Mouse (Mus musculus): ENCODE results near the gene Sec13. TPM values are rescaled to one million over a fixed set of nuclear protein-coding genes. Genes with fewer than 3 reads are reported as not detected.
"Not testable (repeated sequence)": the region's sequence is repeated elsewhere in the genome, so short reads cannot be mapped to it uniquely, and the experiment has no call there.

The Sec13 gene
- polyA plus RNA-seq, 1 experiment from 2014 or later, result 216 TPM

- WGBS, result 47% methylated on average over 1 of the region's 1 CpGs
- DNase-seq (ENCODE audit: low spot score), result no peak
These were observed 25.7 kb downstream of the Sec13 start for GRCm38 (mm10) chr6:113714797-113715196.

GRCm38 (mm10) chr6:113714276-113714675 lies 26.3 kb downstream of the Sec13 start:
- ATAC-seq (replicated peaks; ENCODE audit: low FRiP score, low read depth) (no peak), DNase-seq (ENCODE audit: low spot score) (no peak)
- Histone ChIP-seq H3K27me3 (ENCODE audit: insufficient read depth, low read length) (no peaks in the 10 kb centered on the region), H3K4me2 (ENCODE audit: low read length) (no peak overlapping the region), H3K36me3 (ENCODE audit: insufficient read depth, low read length) (peaks cover 59% of the 10 kb centered on the region), H3K9me3 (replicated peaks; ENCODE audit: low read length) (no peaks in the 10 kb centered on the region), H3K4me3 (replicated peaks; ENCODE audit: low read depth, low read length) (no peak overlapping the region), H3K27ac (no peak overlapping the region), H3K9ac (ENCODE audit: low read depth, low read length) (no peak overlapping the region), H3K4me1 (replicated peaks; ENCODE audit: insufficient read depth, low read length) (no peaks in the 10 kb centered on the region)
- no peak for TF ChIP-seq CTCF (IDR thresholded peaks at IDR 0.05; ENCODE audit: low read depth)
- 98% methylated on average over 2 of the region's 2 CpGs for WGBS

More at GRCm38 (mm10) chr6:113714797-113715196, 25.7 kb downstream of the Sec13 start:
- Histone ChIP-seq H3K27me3 (ENCODE audit: insufficient read depth, low read length) (no peaks in the 10 kb centered on the region), H3K27ac (no peak overlapping the region), H3K9ac (ENCODE audit: low read depth, low read length) (no peak overlapping the region), H3K4me2 (ENCODE audit: low read length) (no peak overlapping the region), H3K9me3 (replicated peaks; ENCODE audit: low read length) (no peaks in the 10 kb centered on the region), H3K36me3 (ENCODE audit: insufficient read depth, low read length) (peaks cover 56% of the 10 kb centered on the region), H3K4me1 (replicated peaks; ENCODE audit: insufficient read depth, low read length) (no peaks in the 10 kb centered on the region), H3K4me3 (replicated peaks; ENCODE audit: low read depth, low read length) (no peak overlapping the region)
- TF ChIP-seq CTCF (IDR thresholded peaks at IDR 0.05; ENCODE audit: low read depth), result no peak
- ATAC-seq (replicated peaks; ENCODE audit: low FRiP score, low read depth), result no peak

- ATAC-seq (replicated peaks; ENCODE audit: low FRiP score, low read depth); H3K4me3 ChIP-seq (replicated peaks; ENCODE audit: low read depth, low read length); H3K27ac ChIP-seq; DNase-seq (ENCODE audit: low spot score); H3K4me2 ChIP-seq (ENCODE audit: low read length); H3K9ac ChIP-seq (ENCODE audit: low read depth, low read length); H3K4me1 ChIP-seq (replicated peaks; ENCODE audit: insufficient read depth, low read length); H3K9me3 ChIP-seq (replicated peaks; ENCODE audit: low read length); H3K27me3 ChIP-seq (ENCODE audit: insufficient read depth, low read length): not testable (repeated sequence)
- 89% methylated on average over 5 of the region's 5 CpGs for WGBS
- H3K36me3 ChIP-seq (ENCODE audit: insufficient read depth, low read length), result peaks cover 63% of the 10 kb centered on the region
These were observed 27.2 kb downstream of the Sec13 start for GRCm38 (mm10) chr6:113713389-113713788.

- H3K4me1 ChIP-seq (replicated peaks; ENCODE audit: insufficient read depth, low read length), result no peaks in the 10 kb centered on the region
- DNase-seq (ENCODE audit: low spot score) (no peak), ATAC-seq (replicated peaks; ENCODE audit: low FRiP score, low read depth) (no peak)
- no peak overlapping the region for H3K4me2 ChIP-seq (ENCODE audit: low read length)
- no peak overlapping the region for H3K4me3 ChIP-seq (replicated peaks; ENCODE audit: low read depth, low read length)
- no peaks in the 10 kb centered on the region for H3K9me3 ChIP-seq (replicated peaks; ENCODE audit: low read length)
- no peak for TF ChIP-seq CTCF (IDR thresholded peaks at IDR 0.05; ENCODE audit: low read depth)
- no peaks in the 10 kb centered on the region for H3K27me3 ChIP-seq (ENCODE audit: insufficient read depth, low read length)
- H3K9ac ChIP-seq (ENCODE audit: low read depth, low read length), result no peak overlapping the region
- H3K36me3 ChIP-seq (ENCODE audit: insufficient read depth, low read length), result peaks cover 69% of the 10 kb centered on the region
- WGBS, result 93% methylated on average over 3 of the region's 3 CpGs
- H3K27ac ChIP-seq, result no peak overlapping the region
These were observed 27.8 kb downstream of the Sec13 start for GRCm38 (mm10) chr6:113712718-113713117.

GRCm38 (mm10) chr6:113697222-113698205 lies 43.0 kb downstream of the Sec13 start:
- Histone ChIP-seq H3K36me3 (ENCODE audit: insufficient read depth, low read length) (peaks cover 10% of the 10 kb centered on the region; the same call in 1 of the 2 replicates), H3K4me2 (ENCODE audit: low read length) (peak overlapping the region; percentile 98), H3K27me3 (ENCODE audit: insufficient read depth, low read length) (no peaks in the 10 kb centered on the region), H3K9me3 (replicated peaks; ENCODE audit: low read length) (no peaks in the 10 kb centered on the region), H3K4me3 (replicated peaks; ENCODE audit: low read depth, low read length) (peak overlapping the region; percentile 88), H3K9ac (ENCODE audit: low read depth, low read length) (peak overlapping the region; percentile 86), H3K27ac (peak overlapping the region; percentile 93), H3K4me1 (replicated peaks; ENCODE audit: insufficient read depth, low read length) (peaks cover 16% of the 10 kb centered on the region)
- DNase-seq (ENCODE audit: low spot score) (peak; percentile 36), ATAC-seq (replicated peaks; ENCODE audit: low FRiP score, low read depth) (peak; percentile 55)
- under 1% methylated on average over 80 of the region's 113 CpGs for WGBS
- no peak for TF ChIP-seq CTCF (IDR thresholded peaks at IDR 0.05; ENCODE audit: low read depth)

GRCm38 (mm10) chr6:113696582-113697221 lies 43.8 kb downstream of the Sec13 start, which contains the start of gene Tatdn2:
Tatdn2 (plus strand) TSS chr6:113697050.
- H3K4me3 ChIP-seq (replicated peaks; ENCODE audit: low read depth, low read length), result peak within 1 kb of the TSS; percentile 88
- peak within 1 kb of the TSS; percentile 93 for H3K27ac ChIP-seq
- H3K4me2 ChIP-seq (ENCODE audit: low read length), result peak within 1 kb of the TSS; percentile 98
- ATAC-seq (replicated peaks; ENCODE audit: low FRiP score, low read depth), result peak; percentile 99
- 0 out of 2 replicates have a peak, but pooled peaks cover 3% of the 10 kb centered on the region for H3K36me3 ChIP-seq (ENCODE audit: insufficient read depth, low read length)
- peak; percentile 29; the same call in 1 of the 2 replicates for TF ChIP-seq CTCF (IDR thresholded peaks at IDR 0.05; ENCODE audit: low read depth)
- WGBS, result under 1% methylated on average over 55 of the region's 58 CpGs
- H3K9me3 ChIP-seq (replicated peaks; ENCODE audit: low read length), result no peaks in the 10 kb centered on the region
- H3K4me1 ChIP-seq (replicated peaks; ENCODE audit: insufficient read depth, low read length), result peaks cover 16% of the 10 kb centered on the region
- peak within 1 kb of the TSS; percentile 86 for H3K9ac ChIP-seq (ENCODE audit: low read depth, low read length)
- H3K27me3 ChIP-seq (ENCODE audit: insufficient read depth, low read length), result no peaks in the 10 kb centered on the region
- peak; percentile 99 for DNase-seq (ENCODE audit: low spot score)

Data from kidney, postnatal 0 days (tissue).